Comparison of ENCODE assay signal across 8 mouse cellular contexts in genomic region chr12:3805852-3806251, GRCm38 (mm10). TPM values are rescaled to one million over a fixed set of nuclear protein-coding genes. Genes with fewer than 3 reads are reported as not detected.
A peak's percentile ranks its signal among the peaks of the same experiment; 100 is the strongest.
DNase-seq lines count a peak whose midpoint lies in the region; ATAC-seq and TF ChIP-seq lines count a peak whose summit lies in the region.

Gene Dnmt3a, plus strand, starts transcription at chr12:3806007.

- WGBS in neural tube, embryonic 11.5 days, result 15% methylated on average over 4 of the region's 4 CpGs
- 32% methylated on average over 4 of the region's 4 CpGs for WGBS in heart, adult 2 months
- 18% methylated on average over 4 of the region's 4 CpGs for WGBS in midbrain, embryonic 14.5 days

- no peaks in the 10 kb centered on the region for H3K79me2 ChIP-seq in heart, adult 2 months (replicated peaks; ENCODE audit: control insufficient read depth, insufficient read depth, low read length)

- H3K27me3 ChIP-seq in neural tube, embryonic 11.5 days (ENCODE audit: control insufficient read depth, insufficient read depth, low read length), result no peaks in the 10 kb centered on the region
- no peaks in the 10 kb centered on the region for H3K27me3 ChIP-seq in heart, adult 2 months (ENCODE audit: control insufficient read depth, insufficient read depth, low read length)
- H3K27me3 ChIP-seq in midbrain, embryonic 14.5 days (ENCODE audit: control insufficient read depth, insufficient read depth, low read length), result no peaks in the 10 kb centered on the region

- TF ChIP-seq POLR2A in heart, adult 2 months (IDR thresholded peaks at IDR 0.05; ENCODE audit: insufficient read depth, low read depth, low read length), result no peak

- no peak for TF ChIP-seq CTCF in heart, adult 2 months (IDR thresholded peaks at IDR 0.05)

- intact Hi-C loops in heart, adult 2 months (cut with DNase I), result loop anchor here (5.0 kb wide), 1 partner anchor 66 kb away; no protein-coding TSS in a partner anchor

- no peaks in the 10 kb centered on the region for H3K36me3 ChIP-seq in neural tube, embryonic 11.5 days (ENCODE audit: control insufficient read depth, insufficient read depth, low read length)
- H3K36me3 ChIP-seq in heart, adult 2 months (ENCODE audit: control insufficient read depth, insufficient read depth, low read length), result no peaks in the 10 kb centered on the region
- H3K36me3 ChIP-seq in midbrain, embryonic 14.5 days (ENCODE audit: control insufficient read depth, insufficient read depth, low read length), result no peaks in the 10 kb centered on the region

- no peak for TF ChIP-seq EP300 in heart, adult 2 months (IDR thresholded peaks at IDR 0.05; ENCODE audit: insufficient read depth, low read depth, low read length)

- no peak for DNase-seq in neural tube, embryonic 11.5 days (ENCODE audit: low spot score)
- DNase-seq in neural tube, embryonic 10.5 days (ENCODE audit: extremely low spot score, low spot score), result no peak
- peak; percentile 80 for DNase-seq in cerebellum, adult 9-11 months
- DNase-seq in heart, adult 2 months, result no peak
- no peak for DNase-seq in layer of hippocampus, postnatal 14 days (ENCODE audit: low spot score in 2 of 2)
- DNase-seq in midbrain, embryonic 14.5 days, result no peak
- no peak for DNase-seq in ovary, postnatal 36 days (ENCODE audit: low spot score)

- H3K4me3 ChIP-seq in neural tube, embryonic 11.5 days (ENCODE audit: low read depth, low read length), result peak within 1 kb of the TSS; percentile 85
- H3K4me3 ChIP-seq in heart, adult 2 months, result peak within 1 kb of the TSS; percentile 77
- peak within 1 kb of the TSS; percentile 73 for H3K4me3 ChIP-seq in midbrain, embryonic 14.5 days (replicated peaks; ENCODE audit: low read depth, low read length)

- peak within 1 kb of the TSS; percentile 89 for H3K9ac ChIP-seq in neural tube, embryonic 11.5 days (ENCODE audit: low read length)
- peak within 1 kb of the TSS; percentile 97 for H3K9ac ChIP-seq in heart, adult 2 months (ENCODE audit: low read depth, low read length)
- H3K9ac ChIP-seq in midbrain, embryonic 14.5 days (replicated peaks; ENCODE audit: low read length), result peak within 1 kb of the TSS; percentile 89

- ATAC-seq in neural tube, embryonic 11.5 days (ENCODE audit: insufficient read depth, low FRiP score, low TSS enrichment), result peak; percentile 30; the same call in 1 of the 2 replicates
- no peak for ATAC-seq in midbrain, embryonic 14.5 days (ENCODE audit: low FRiP score, low TSS enrichment)
- no peak for ATAC-seq in frontal cortex, adult (ENCODE audit: low TSS enrichment)

- peak within 1 kb of the TSS; percentile 87 for H3K4me2 ChIP-seq in neural tube, embryonic 11.5 days (ENCODE audit: low read depth)
- peak within 1 kb of the TSS; percentile 73 for H3K4me2 ChIP-seq in midbrain, embryonic 14.5 days (ENCODE audit: low read length)

- H3K9me3 ChIP-seq in neural tube, embryonic 11.5 days (ENCODE audit: control insufficient read depth, low read length), result no peaks in the 10 kb centered on the region
- H3K9me3 ChIP-seq in midbrain, embryonic 14.5 days (ENCODE audit: control insufficient read depth, low read length), result no peaks in the 10 kb centered on the region

- peak within 1 kb of the TSS; percentile 76 for H3K27ac ChIP-seq in neural tube, embryonic 11.5 days (ENCODE audit: low read depth, low read length)
- H3K27ac ChIP-seq in heart, adult 2 months, result peak within 1 kb of the TSS; percentile 93
- H3K27ac ChIP-seq in midbrain, embryonic 14.5 days (replicated peaks; ENCODE audit: low read depth, low read length), result peak within 1 kb of the TSS; percentile 90

- H3K4me1 ChIP-seq in neural tube, embryonic 11.5 days (ENCODE audit: control insufficient read depth, insufficient read depth, low read length), result peaks cover 10% of the 10 kb centered on the region
- H3K4me1 ChIP-seq in heart, adult 2 months (ENCODE audit: control insufficient read depth, insufficient read depth, low read length), result peaks cover 15% of the 10 kb centered on the region
- H3K4me1 ChIP-seq in midbrain, embryonic 14.5 days (ENCODE audit: control insufficient read depth, insufficient read depth, low read length), result peaks cover 20% of the 10 kb centered on the region; the same call in 1 of the 2 replicates

RNA-seq across cellular contexts. Expression of gene Dnmt3a, which starts in this region (rescaled TPM):
- polyA plus RNA-seq in neural tube, embryonic 11.5 days (2014; fragmentation: Nextera tagmentation; extraction: Ambion mirVana), result 88.6 and 102 TPM in 2 replicates
- 10 to 100 TPM; 50.9 to 56.0 TPM for total RNA-seq in heart, adult 2 months (2021)
- polyA plus RNA-seq in heart, adult 2 months (2012; rRNA removed), result 13.6 and 22.4 TPM in 2 replicates
- 100 to 1,000 TPM; 272 to 273 TPM for total RNA-seq in layer of hippocampus, postnatal 14 days (2021)
- 53.9 and 65.3 TPM in 2 replicates for polyA plus RNA-seq in midbrain, embryonic 14.5 days (2014; fragmentation: Nextera tagmentation; extraction: Ambion mirVana)

Comparison
In these comparisons a context has a peak if more than half of its experiments do, and no peak if none do; other contexts are left out.
1. RNA of gene Dnmt3a (total RNA-seq): 272 to 273 TPM in layer of hippocampus, postnatal 14 days; 50.9 to 56.0 TPM in heart, adult 2 months; every median in the first group is over 4 times any median in the second.
2. Peak in every context shown above with its lines, with median percentiles within 50 percentile points of each other: H3K27ac ChIP-seq, H3K4me3 ChIP-seq and H3K9ac ChIP-seq.